Mouse (Mus musculus): ENCODE measurements around the gene Fbxo31. TPM values are rescaled to one million over a fixed set of nuclear protein-coding genes. Genes with fewer than 3 reads are reported as not detected.

The Fbxo31 gene
- total RNA-seq, 4 experiments from 2014 or later: 141 to 254 (median 161) TPM

DNA sequence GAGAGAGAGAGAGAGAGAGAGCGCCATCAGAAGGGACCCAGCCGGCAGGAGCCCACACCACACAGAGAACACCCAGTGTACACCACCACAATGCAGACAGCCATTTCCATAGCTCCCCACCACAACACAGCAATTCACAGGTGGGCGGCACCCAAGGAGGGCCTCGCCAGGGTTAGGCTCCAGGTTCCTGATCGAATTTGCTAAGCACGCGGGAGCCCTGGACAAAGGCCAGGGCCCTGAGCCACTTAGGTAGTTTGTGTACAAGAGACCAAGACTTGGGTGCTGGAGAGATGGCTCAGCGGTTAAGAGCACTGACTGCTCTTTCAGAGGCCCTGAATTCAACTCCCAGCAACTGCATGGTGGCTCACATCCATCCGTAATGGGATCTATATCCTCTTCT lies 26.1 kb downstream of the Fbxo31 start:
- no peak for DNase-seq (ENCODE audit: low spot score in 2 of 2)

DNA sequence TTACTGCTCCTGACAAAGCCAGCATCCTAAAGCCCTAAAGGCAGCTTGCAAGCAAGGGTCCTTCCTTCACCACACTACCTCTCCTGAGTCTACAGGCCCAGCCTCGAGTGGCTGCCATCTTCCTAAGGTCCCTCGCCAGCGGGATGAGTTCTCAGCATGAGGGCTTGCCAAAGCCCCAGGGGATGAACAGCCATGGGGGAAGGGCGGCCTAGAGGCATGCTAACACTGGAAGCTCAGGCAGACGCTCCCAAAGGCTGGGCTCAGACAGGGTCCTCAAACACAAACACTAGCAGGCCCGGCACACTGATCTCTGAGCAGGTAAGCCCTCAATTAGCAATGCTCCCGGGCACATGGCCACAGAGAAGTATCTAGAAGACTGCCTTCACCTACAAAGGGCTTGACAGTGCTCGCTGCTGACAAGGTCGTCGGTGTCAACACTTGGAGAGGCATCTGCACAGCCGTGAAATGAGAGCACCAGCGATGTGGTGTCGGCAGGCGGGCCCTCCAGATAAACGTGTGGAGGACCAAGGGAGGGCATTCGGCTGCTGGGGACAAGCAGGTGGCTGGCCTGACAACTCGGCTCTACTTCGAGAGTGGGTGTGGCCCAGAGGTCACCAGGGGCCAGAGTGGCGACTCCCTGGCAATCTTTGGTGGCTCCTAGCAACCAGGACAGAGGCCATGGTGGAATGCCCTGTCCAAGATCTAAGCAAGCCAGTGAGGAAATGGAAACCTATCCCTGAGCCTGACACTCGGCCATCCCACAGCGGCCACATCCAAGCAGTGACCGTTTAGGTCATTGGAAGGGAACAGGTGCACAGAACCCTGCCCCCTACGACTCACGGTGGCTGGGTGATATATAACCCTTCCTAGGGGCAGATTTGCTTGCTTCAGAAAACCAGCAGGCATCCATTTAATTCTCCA lies 27.3 kb downstream of the Fbxo31 start:
- peak; percentile 74 to 88 for DNase-seq (ENCODE audit: low spot score in 2 of 2)

DNA sequence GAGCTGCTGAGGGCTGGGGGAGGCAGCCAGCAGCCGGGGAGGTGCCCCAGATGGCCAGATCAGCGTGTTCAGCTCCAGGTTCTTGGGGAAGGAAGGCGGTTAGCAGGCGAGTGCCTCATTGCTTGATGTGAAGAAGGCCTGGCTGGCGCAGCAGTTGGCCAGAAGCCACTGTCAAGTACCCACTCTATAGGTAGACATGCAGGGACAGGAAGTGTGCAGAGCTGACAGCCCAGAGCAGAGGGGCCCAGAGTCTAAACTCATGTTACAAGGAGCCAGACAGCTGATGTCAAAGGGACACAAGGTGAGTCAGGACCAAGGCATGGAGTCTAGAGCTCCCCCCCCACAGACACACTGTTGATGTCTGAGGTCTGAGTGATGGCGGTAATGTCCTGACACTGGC lies 28.6 kb downstream of the Fbxo31 start:
- no peak for DNase-seq (ENCODE audit: low spot score in 2 of 2)

DNA sequence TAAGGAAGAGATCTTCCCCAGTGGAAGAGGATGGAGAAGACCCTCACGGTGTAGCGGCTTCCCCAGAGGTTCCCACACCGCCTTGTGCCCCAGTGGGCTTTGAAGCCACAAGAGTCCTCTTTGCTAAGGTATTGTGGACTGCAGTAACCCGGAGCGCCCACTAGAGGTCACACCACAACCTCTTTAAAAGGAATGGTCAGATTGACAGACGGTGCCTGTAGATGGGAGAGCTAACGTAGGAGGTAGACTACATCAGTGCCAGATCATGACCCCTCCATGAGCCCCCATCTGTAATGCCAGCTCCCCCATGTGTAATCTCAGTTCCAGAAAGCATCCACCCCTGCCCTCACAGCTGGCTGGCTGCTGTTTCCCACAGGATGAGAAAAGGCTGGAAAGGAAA lies 31.5 kb downstream of the Fbxo31 start:
- peak in 1 of 2 experiments; percentile 64 for DNase-seq (ENCODE audit: low spot score in 2 of 2)

DNA sequence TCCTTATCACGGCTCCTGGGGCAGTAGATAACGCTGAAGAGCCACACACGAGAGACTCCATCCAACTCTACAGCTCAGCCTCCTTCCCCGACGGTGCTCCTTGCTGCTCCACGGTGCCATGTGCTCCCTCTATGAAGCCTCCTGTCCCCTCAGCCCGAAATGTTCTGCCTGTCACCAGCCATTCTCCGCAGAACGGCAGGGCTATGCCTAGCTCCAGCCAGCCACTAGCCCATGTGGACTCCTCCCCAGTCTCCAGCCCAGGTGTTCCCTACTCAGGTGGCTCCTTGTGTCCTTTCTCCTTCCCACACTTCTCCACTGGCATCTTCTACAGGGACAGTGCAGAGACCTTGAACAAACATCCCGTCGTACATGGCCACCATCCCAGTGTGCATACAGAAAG lies 33.7 kb downstream of the Fbxo31 start:
- DNase-seq (ENCODE audit: low spot score in 2 of 2): no peak

DNA sequence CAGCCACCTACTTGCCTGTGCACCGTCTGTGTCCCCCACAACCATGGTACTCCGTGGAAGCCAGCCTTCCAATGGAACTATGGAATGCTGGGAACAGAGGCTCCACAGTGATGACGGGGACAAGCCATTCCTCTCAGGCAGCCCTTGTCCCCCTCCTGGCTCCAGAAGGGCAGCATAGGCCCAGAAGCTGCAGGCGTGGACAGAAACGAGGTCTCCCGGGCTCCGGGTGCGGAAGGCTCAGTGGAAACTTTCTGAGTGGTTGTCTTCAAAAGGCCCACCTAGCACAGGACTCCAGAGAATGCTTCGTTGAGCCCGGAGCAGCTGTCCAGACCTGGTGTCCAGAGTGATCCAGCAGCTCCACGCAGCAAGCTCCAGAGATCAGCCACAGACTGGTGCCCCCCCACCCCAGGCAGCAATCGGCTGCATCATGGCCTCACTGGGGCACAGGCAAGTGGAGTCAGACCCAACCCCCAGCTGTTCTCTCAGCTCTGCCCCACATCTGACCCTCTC lies 34.3 kb downstream of the Fbxo31 start, which contains the start of gene 1700018B08Rik:
Gene 1700018B08Rik, minus strand, starts transcription at position 45 of the 510 bp plus-strand sequence.
- no peak for DNase-seq (ENCODE audit: low spot score in 2 of 2)

DNA sequence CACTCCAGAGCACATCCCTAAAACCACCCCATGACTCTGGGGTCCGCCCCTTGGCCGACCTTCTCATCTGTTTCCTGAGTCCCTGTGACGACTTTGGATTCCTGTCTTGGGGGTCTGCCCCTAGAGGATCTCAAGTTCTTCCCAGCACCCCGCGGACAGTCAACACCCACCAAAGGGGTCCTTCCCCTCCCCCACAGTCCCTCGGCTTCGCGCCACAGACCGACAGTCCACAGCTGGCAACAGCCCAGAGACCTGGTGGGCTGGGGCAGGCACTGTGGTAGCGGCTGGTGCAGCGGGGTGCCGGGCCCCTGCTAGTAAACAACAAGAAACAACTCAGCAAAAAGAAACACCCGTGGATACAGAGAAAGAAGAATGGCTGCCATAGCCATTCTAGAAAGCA lies 35.7 kb downstream of the Fbxo31 start:
- no peak for DNase-seq (ENCODE audit: low spot score in 2 of 2)

DNA sequence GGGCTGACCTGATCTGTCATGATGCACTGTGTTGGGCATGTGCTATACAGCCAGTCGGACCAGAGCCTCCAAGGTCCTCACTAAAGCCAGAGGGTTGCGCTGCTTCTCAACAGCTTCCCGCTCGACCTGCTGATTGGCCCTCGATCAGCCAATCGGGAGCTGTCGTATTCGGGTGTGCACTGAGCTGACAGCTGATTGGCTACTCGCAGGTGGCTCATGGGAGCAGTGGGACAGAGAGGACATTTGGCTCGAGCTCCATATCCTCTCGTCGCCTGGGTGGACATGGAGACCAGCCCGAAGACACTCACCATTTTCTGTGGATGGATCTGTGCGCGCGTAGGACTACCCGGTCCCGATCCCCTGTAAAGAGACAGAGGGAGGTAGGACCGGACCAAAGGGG lies 36.7 kb downstream of the Fbxo31 start:
- DNase-seq (ENCODE audit: low spot score in 2 of 2): no peak

DNA sequence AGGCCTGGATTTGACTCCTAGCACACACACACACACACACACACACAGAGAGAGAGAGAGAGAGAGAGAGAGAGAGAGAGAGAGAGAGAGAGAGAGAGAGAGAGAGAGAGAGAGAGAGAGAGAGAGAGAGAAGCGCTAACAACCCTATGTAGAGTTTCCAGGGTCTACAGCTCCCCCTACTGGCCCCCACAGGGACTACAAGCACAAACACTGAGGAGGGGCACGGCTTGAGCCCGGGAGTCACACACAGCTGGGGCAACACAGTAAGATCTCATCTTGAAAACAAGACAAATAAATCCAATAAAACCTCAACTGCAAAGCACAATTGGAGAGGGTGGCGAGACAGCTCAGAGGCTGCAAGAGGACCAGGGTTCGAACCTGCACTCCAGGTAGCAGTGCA lies 46.2 kb downstream of the Fbxo31 start:
- no peak for DNase-seq (ENCODE audit: low spot score in 2 of 2)

DNA sequence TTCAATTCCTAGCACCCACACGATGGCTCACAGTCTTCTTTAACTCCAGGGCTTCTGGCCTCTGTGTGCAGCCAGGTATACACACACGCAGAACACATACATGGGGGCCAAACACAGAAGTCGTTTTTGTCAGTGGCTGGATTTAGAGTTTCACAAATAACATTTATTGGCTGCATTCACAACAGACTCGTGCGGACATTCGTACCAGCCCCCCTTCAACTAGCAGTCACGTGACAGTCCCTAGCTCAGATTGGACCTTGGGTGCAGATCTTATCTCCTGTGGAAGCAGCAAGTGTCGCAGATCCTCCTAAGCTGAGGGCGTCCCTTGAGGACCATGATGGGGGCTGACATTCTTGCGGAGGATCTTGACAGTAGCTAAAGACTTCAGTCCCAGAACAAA lies 48.0 kb downstream of the Fbxo31 start:
- DNase-seq (ENCODE audit: low spot score in 2 of 2): no peak

DNA sequence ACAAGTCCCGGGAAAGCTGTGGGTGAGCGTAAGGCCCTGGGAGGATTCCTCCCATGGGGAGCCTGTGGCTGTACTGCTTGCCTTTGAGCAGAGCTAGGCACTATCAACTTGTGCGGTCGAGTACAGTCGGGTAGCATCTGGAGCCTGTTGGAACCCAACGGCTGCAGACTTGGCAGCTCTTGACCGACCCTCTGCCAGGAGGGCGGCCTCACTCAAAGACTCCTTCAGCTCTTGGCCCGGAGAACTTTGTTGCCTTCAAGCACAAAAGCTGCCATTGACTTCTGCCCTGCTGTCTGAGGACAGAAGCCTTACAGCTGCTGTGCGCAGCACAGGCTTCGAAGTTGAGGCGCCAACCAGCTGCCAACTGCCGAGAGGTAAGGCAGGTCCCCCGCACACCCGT lies 49.8 kb downstream of the Fbxo31 start:
- DNase-seq (ENCODE audit: low spot score in 2 of 2): no peak

DNA sequence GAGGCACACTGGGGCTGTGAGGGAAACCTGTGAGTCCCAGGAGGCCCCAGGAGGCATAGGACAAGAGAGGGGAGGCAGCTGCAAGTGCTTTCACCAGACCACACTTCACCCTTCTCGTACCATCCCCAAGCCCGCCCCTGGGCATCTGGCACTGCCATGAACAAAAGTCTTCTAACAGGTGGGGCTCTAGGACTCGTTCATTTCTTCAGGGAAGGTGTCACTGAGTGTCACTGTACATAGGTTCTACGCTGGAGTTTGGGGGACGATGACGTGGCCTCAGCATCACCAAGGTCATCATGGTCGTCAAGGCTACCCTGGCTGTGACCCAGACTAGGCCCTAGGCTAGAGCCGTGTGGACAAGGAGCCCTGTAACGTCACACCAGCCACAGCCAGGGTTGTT lies 50.9 kb downstream of the Fbxo31 start:
- DNase-seq (ENCODE audit: low spot score in 2 of 2): no peak

DNA sequence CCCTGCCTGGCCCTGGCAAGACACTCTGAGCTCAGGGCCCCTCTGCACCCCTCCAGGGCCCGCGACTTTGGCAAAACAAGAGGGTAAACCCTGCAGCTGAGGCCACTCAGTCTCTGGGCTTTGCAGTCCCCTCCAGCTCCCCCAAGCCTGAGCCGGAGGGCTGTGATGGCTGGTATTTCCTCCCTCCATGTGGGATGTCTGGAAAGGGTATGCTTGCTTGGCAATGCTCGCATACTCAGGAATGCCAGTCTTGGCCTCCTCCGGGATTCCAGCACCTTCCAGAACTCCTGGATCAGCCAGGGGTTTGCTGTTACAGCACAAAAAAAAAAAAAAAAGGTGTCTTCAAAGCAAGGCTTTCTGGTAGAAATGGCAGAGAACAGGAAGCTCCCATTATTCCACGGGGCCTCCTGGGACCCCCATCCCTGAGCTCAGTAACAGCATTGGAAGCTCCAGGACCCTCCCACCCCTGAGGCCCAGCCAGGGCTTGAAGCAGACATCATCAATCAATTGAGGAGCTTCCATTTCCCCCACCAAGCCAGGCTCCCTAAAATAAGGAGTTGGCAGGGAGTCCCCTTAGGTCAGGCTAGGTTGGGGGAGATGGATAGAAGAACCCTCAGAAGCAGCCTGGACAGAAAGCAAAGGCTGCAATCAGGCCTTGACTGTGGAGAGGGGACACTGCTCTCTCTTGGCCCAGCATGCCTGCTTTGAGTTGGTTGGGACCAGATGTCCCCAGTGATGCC lies 51.6 kb downstream of the Fbxo31 start:
- no peak for DNase-seq (ENCODE audit: low spot score in 2 of 2)

DNA sequence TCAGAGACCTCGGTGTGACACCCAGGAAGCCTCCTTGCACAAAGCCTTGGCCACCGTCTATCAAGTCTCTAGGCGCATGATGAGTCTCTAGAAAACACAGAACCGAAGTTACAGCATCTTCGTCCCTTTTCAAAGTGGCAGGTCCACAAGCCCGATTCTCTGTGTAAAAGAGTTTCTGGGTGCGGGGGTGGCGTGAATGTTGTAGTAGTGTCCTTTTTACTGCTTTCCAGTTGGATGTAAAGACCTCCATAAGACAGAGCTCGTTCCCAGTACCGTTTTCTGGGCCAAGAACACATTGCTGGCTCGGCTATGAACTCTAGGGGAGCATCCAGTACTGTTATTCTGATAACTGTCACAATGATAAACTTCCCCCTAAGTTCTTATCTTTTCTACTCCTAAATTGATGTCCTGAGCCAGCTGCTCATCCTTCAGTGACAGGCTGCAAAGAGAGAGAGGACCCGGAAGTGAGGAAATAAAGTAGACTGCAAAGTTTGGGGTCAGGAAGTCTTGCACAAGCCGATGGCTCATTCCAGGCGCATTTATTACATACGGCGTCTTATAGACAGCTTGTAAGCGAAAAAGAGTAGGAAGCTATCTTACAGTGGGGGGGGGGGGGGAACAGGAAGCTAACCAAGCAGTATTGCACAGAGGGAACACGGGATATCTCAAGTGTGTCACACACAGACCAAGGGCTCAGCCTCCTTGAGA lies 53.3 kb downstream of the Fbxo31 start:
- DNase-seq (ENCODE audit: low spot score in 2 of 2): no peak

DNA sequence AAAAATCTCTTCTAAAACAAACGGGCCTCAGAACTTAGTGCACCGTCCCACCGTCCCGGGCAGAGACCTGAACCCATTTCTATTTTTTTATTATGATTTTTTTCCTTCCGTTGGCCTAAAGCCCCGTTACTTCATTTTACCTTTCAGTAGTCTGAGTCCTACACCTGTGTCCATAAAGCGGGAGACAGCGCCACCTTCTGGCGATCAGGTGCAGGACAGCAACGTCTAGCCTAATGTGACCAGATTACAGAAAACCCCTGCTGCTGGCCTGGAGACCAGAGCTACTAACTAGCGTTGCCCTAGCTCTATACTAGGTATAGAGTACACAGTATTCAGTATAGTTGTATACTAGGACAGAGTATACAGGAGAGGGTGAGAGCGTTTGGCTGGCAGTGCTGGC lies 65.2 kb downstream of the Fbxo31 start:
- peak; percentile 21 to 40 for DNase-seq (ENCODE audit: low spot score in 2 of 2)

DNA sequence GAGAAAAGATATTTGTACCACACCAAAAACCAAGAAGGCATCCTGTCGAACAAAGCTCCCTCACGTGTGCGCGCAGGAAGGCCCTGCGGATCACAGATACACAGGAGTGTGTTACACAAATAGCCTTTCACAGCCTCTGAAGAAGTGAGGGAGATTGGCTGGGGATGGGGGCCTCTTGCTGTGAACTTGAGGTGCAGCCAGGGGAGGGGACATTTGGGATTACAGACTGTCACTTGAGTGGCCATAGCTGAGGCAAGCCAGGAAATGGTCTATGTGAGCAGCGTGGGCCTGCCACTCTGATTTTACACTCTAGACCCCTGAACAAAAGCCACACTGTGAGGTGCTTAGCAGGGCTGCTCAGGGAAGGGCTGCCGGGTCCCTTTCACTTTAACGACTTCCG lies 66.9 kb downstream of the Fbxo31 start:
- no peak for DNase-seq (ENCODE audit: low spot score in 2 of 2)

Other genes starting within 250 kb of the Fbxo31 start
- gene 1700018B08Rik, start 34.5 kb downstream of the Fbxo31 start, total RNA-seq (2022): not detected
- 100 to 1,000 TPM; 163 to 207 (median 201) TPM for gene Map1lc3b, start 11.6 kb upstream of the Fbxo31 start, total RNA-seq (2022)
- 10 to 100 TPM; 14.2 to 19.2 (median 15.7) TPM for gene Zcchc14, start 74.1 kb upstream of the Fbxo31 start, total RNA-seq (2022)
- not detected for gene Jph3, start 150.8 kb upstream of the Fbxo31 start, total RNA-seq (2022)